Mouse (Mus musculus): ENCODE data around the gene Taf1. TPM values are rescaled to one million over a fixed set of nuclear protein-coding genes. Genes with fewer than 3 reads are reported as not detected.

Taf1 gene
- polyA plus RNA-seq, 1 experiment from 2014 or later: 21.9 TPM

GRCm38 (mm10) chrX:101641161-101641530 lies 108.6 kb downstream of the Taf1 start:
- Histone ChIP-seq H3K4me2 (replicated peaks; ENCODE audit: low read depth, low read length) (peak overlapping the region; percentile 12; the same call in 1 of the 2 replicates), H3K4me1 (replicated peaks; ENCODE audit: control insufficient read depth, insufficient read depth, low read length) (no peaks in the 10 kb centered on the region), H3K9ac (ENCODE audit: low read depth, low read length) (peak overlapping the region; percentile 37), H3K36me3 (ENCODE audit: control insufficient read depth, insufficient read depth, low read length) (no peaks in the 10 kb centered on the region), H3K27me3 (ENCODE audit: control insufficient read depth, insufficient read depth, low read length) (no peaks in the 10 kb centered on the region; the same call in 1 of the 2 replicates), H3K4me3 (ENCODE audit: low read depth, low read length) (peak overlapping the region; percentile 73), H3K9me3 (ENCODE audit: control insufficient read depth, low read length) (no peaks in the 10 kb centered on the region), H3K27ac (ENCODE audit: low read depth, low read length) (0 out of 2 replicates have a peak overlapping the region, but pooled peaks have one; percentile 1)
- ATAC-seq (ENCODE audit: low FRiP score): no peak
- WGBS: 15% methylated on average over 6 of the region's 6 CpGs
- DNase-seq (ENCODE audit: low spot score): no peak

- Histone ChIP-seq H3K9ac (ENCODE audit: low read depth, low read length) (no peak overlapping the region), H3K4me2 (replicated peaks; ENCODE audit: low read depth, low read length) (peak overlapping the region; percentile 50), H3K27ac (ENCODE audit: low read depth, low read length) (no peak overlapping the region), H3K4me1 (replicated peaks; ENCODE audit: control insufficient read depth, insufficient read depth, low read length) (no peaks in the 10 kb centered on the region), H3K9me3 (ENCODE audit: control insufficient read depth, low read length) (no peaks in the 10 kb centered on the region), H3K4me3 (ENCODE audit: low read depth, low read length) (peak overlapping the region; percentile 73), H3K27me3 (ENCODE audit: control insufficient read depth, insufficient read depth, low read length) (no peaks in the 10 kb centered on the region; the same call in 1 of the 2 replicates), H3K36me3 (ENCODE audit: control insufficient read depth, insufficient read depth, low read length) (no peaks in the 10 kb centered on the region)
- 30% methylated on average over 5 of the region's 5 CpGs for WGBS
- DNase-seq (ENCODE audit: low spot score) (no peak), ATAC-seq (ENCODE audit: low FRiP score) (no peak)
These were observed 109.6 kb downstream of the Taf1 start for GRCm38 (mm10) chrX:101642091-101642490.

GRCm38 (mm10) chrX:101645286-101645685 lies 112.8 kb downstream of the Taf1 start:
- ATAC-seq (ENCODE audit: low FRiP score) (no peak), DNase-seq (ENCODE audit: low spot score) (no peak)
- no peak overlapping the region for H3K27ac ChIP-seq (ENCODE audit: low read depth, low read length)
- H3K4me2 ChIP-seq (replicated peaks; ENCODE audit: low read depth, low read length): no peak overlapping the region
- no peaks in the 10 kb centered on the region for H3K9me3 ChIP-seq (ENCODE audit: control insufficient read depth, low read length)
- H3K9ac ChIP-seq (ENCODE audit: low read depth, low read length): no peak overlapping the region
- no peaks in the 10 kb centered on the region for H3K27me3 ChIP-seq (ENCODE audit: control insufficient read depth, insufficient read depth, low read length)
- WGBS: 79% methylated on average over 2 of the region's 2 CpGs
- H3K4me3 ChIP-seq (ENCODE audit: low read depth, low read length): no peak overlapping the region
- no peaks in the 10 kb centered on the region for H3K4me1 ChIP-seq (replicated peaks; ENCODE audit: control insufficient read depth, insufficient read depth, low read length)
- H3K36me3 ChIP-seq (ENCODE audit: control insufficient read depth, insufficient read depth, low read length): no peaks in the 10 kb centered on the region

GRCm38 (mm10) chrX:101646621-101647020 lies 114.1 kb downstream of the Taf1 start:
- H3K4me1 ChIP-seq (replicated peaks; ENCODE audit: control insufficient read depth, insufficient read depth, low read length): no peaks in the 10 kb centered on the region
- no peaks in the 10 kb centered on the region for H3K36me3 ChIP-seq (ENCODE audit: control insufficient read depth, insufficient read depth, low read length)
- 91% methylated on average over 5 of the region's 5 CpGs for WGBS
- no peak for ATAC-seq (ENCODE audit: low FRiP score)
- H3K4me3 ChIP-seq (ENCODE audit: low read depth, low read length): no peak overlapping the region
- no peak overlapping the region for H3K9ac ChIP-seq (ENCODE audit: low read depth, low read length)
- H3K27ac ChIP-seq (ENCODE audit: low read depth, low read length): no peak overlapping the region
- H3K9me3 ChIP-seq (ENCODE audit: control insufficient read depth, low read length): no peaks in the 10 kb centered on the region
- DNase-seq (ENCODE audit: low spot score): no peak
- no peak overlapping the region for H3K4me2 ChIP-seq (replicated peaks; ENCODE audit: low read depth, low read length)
- no peaks in the 10 kb centered on the region for H3K27me3 ChIP-seq (ENCODE audit: control insufficient read depth, insufficient read depth, low read length)

Other genes starting within 250 kb of the Taf1 start
- 24.5 and 29.1 TPM in 2 replicates for gene Nlgn3, start 233.6 kb upstream of the Taf1 start, polyA plus RNA-seq (2014; fragmentation: Nextera tagmentation; extraction: Ambion mirVana)
- 0.29 and 0.62 TPM in 2 replicates for gene Gjb1, start 156.4 kb upstream of the Taf1 start, polyA plus RNA-seq (2014; fragmentation: Nextera tagmentation; extraction: Ambion mirVana)
- 20.1 and 24.2 TPM in 2 replicates for gene Zmym3, start 111.9 kb upstream of the Taf1 start, polyA plus RNA-seq (2014; fragmentation: Nextera tagmentation; extraction: Ambion mirVana)
- 550 and 663 TPM in 2 replicates for gene Nono, start 103.4 kb upstream of the Taf1 start, polyA plus RNA-seq (2014; fragmentation: Nextera tagmentation; extraction: Ambion mirVana)
- 2.8 and 3.9 TPM in 2 replicates for gene Itgb1bp2, start 83.6 kb upstream of the Taf1 start, polyA plus RNA-seq (2014; fragmentation: Nextera tagmentation; extraction: Ambion mirVana)
- 244 and 256 TPM in 2 replicates for gene Ogt, start 107.3 kb downstream of the Taf1 start, polyA plus RNA-seq (2014; fragmentation: Nextera tagmentation; extraction: Ambion mirVana)
- 0.28 TPM in 1 of 2 replicates, not detected in the other for gene Cxcr3, start 201.5 kb downstream of the Taf1 start, polyA plus RNA-seq (2014; fragmentation: Nextera tagmentation; extraction: Ambion mirVana)